In genomic region chr10:40073608-40074007, GRCm38 (mm10) we compare ENCODE assay signal across 18 mouse cellular contexts. TPM values are rescaled to one million over a fixed set of nuclear protein-coding genes. Genes with fewer than 3 reads are reported as not detected.
DNase-seq lines count a peak whose midpoint lies in the region; ATAC-seq and TF ChIP-seq lines count a peak whose summit lies in the region.
"Had no signal": no experiment of that assay in that cellular context is flagged by ENCODE, and none has a peak within 500 bp of the region (broad histone marks: within the 10 kb centered on the region; RNA-seq: fewer than 3 reads in every experiment).

No protein-coding gene starts in this region.

- H3K36me3 ChIP-seq in lung, embryonic 14.5 days (ENCODE audit: insufficient read depth), result no peaks in the 10 kb centered on the region
- no peaks in the 10 kb centered on the region for H3K36me3 ChIP-seq in hindbrain, embryonic 13.5 days
- H3K36me3 ChIP-seq: kidney, embryonic 15.5 days; limb, embryonic 12.5 days; lung, embryonic 15.5 days; midbrain, embryonic 15.5 days had no signal

- 0 out of 2 replicates have a peak, but pooled peaks cover 4% of the 10 kb centered on the region for H3K4me1 ChIP-seq in lung, embryonic 14.5 days (ENCODE audit: insufficient read depth)
- peaks cover 4% of the 10 kb centered on the region; the same call in 1 of the 2 replicates for H3K4me1 ChIP-seq in hindbrain, embryonic 13.5 days (replicated peaks)
- H3K4me1 ChIP-seq: midbrain, embryonic 15.5 days had no signal

- no peaks in the 10 kb centered on the region for H3K27me3 ChIP-seq in lung, embryonic 14.5 days (ENCODE audit: insufficient read depth, low read length)
- H3K27me3 ChIP-seq in hindbrain, embryonic 13.5 days, result no peaks in the 10 kb centered on the region
- H3K27me3 ChIP-seq: kidney, embryonic 15.5 days; limb, embryonic 12.5 days; lung, embryonic 15.5 days; midbrain, embryonic 15.5 days had no signal

- no peak overlapping the region for H3K9ac ChIP-seq in lung, embryonic 14.5 days
- no peak overlapping the region for H3K9ac ChIP-seq in hindbrain, embryonic 13.5 days
- H3K9ac ChIP-seq: hindbrain, embryonic 14.5 days; kidney, embryonic 15.5 days; limb, embryonic 12.5 days; lung, embryonic 15.5 days; midbrain, embryonic 15.5 days had no signal

- H3K4me3 ChIP-seq in lung, embryonic 14.5 days (ENCODE audit: low read depth, low read length), result no peak overlapping the region
- H3K4me3 ChIP-seq in hindbrain, embryonic 13.5 days, result no peak overlapping the region
- H3K4me3 ChIP-seq: kidney, embryonic 15.5 days; layer of hippocampus, adult 2 months; limb, embryonic 12.5 days; lung, embryonic 15.5 days; midbrain, embryonic 15.5 days had no signal

- ATAC-seq in lung, embryonic 14.5 days (ENCODE audit: insufficient read depth), result peak; percentile 47; the same call in 1 of the 2 replicates
- peak; percentile 76 for ATAC-seq in common myeloid progenitor, adult 5-6 weeks (replicated peaks; ENCODE audit: low read depth, poor library complexity, severe bottlenecking)
- ATAC-seq in megakaryocyte-erythroid progenitor cell, adult 5-6 weeks (replicated peaks; ENCODE audit: low FRiP score, low TSS enrichment, poor library complexity, severe bottlenecking), result peak; percentile 64
- ATAC-seq in hindbrain, embryonic 13.5 days (ENCODE audit: low FRiP score), result no peak
- ATAC-seq: forebrain, embryonic 14.5 days; midbrain, embryonic 15.5 days had no signal

- no peak for TF ChIP-seq CTCF in lung, embryonic 14.5 days (IDR thresholded peaks at IDR 0.05; ENCODE audit: low read depth)

- H3K27ac ChIP-seq in lung, embryonic 14.5 days (ENCODE audit: low read depth), result no peak overlapping the region
- no peak overlapping the region for H3K27ac ChIP-seq in hindbrain, embryonic 13.5 days
- H3K27ac ChIP-seq: hindbrain, embryonic 14.5 days; kidney, embryonic 15.5 days; layer of hippocampus, adult 2 months; limb, embryonic 12.5 days; lung, embryonic 15.5 days; midbrain, embryonic 15.5 days had no signal

- WGBS in lung, embryonic 14.5 days, result 65% methylated on average over 6 of the region's 6 CpGs
- WGBS in hindbrain, embryonic 13.5 days, result 91% methylated on average over 6 of the region's 6 CpGs

- peak; percentile 46 for DNase-seq in adrenal gland, adult 2 months
- no peak for DNase-seq in adrenal gland, postnatal 10 days
- DNase-seq in lung, embryonic 14.5 days, result no peak
- no peak for DNase-seq in lung, postnatal 14 days
- no peak for DNase-seq in cerebellum, postnatal 36 days
- DNase-seq: adrenal gland, adult 8-10 months; cerebellum, adult 8-10 months; embryo, embryonic 11 days had no signal

- H3K9me3 ChIP-seq in lung, embryonic 14.5 days (ENCODE audit: low read depth, low read length), result no peaks in the 10 kb centered on the region
- H3K9me3 ChIP-seq in hindbrain, embryonic 13.5 days, result no peaks in the 10 kb centered on the region
- H3K9me3 ChIP-seq: kidney, embryonic 15.5 days; limb, embryonic 12.5 days; lung, embryonic 15.5 days; midbrain, embryonic 15.5 days had no signal

- H3K4me2 ChIP-seq in lung, embryonic 14.5 days, result no peak overlapping the region
- no peak overlapping the region for H3K4me2 ChIP-seq in hindbrain, embryonic 13.5 days
- H3K4me2 ChIP-seq: hindbrain, embryonic 14.5 days; kidney, embryonic 15.5 days; limb, embryonic 12.5 days; lung, embryonic 15.5 days; midbrain, embryonic 15.5 days had no signal

RNA-seq across cellular contexts. Expression of gene Mfsd4b1, which starts 48.5 kb away (rescaled TPM):
- total RNA-seq in adrenal gland, adult 2 months (2021), result 1 to 10 TPM; 3.0 to 3.1 TPM
- polyA plus RNA-seq in adrenal gland, adult 2 months (2012; rRNA removed), result 0.62 and 1.5 TPM in 2 replicates
- total RNA-seq in adrenal gland, postnatal 10 days (2021), result 1 to 10 TPM; 6.4 to 7.4 TPM
- not detected in 2 replicates for polyA plus RNA-seq in lung, embryonic 14.5 days (2014; fragmentation: Nextera tagmentation; extraction: Ambion mirVana)
- total RNA-seq in common myeloid progenitor, adult 5-6 weeks (2017), result not detected in 2 replicates
- total RNA-seq in megakaryocyte-erythroid progenitor cell, adult 5-6 weeks (2014; fragmentation: Nextera tagmentation), result not detected in 2 replicates
- not detected in 2 replicates for total RNA-seq in megakaryocyte-erythroid progenitor cell, adult 5-6 weeks (2017)
- polyA plus RNA-seq in hindbrain, embryonic 13.5 days (2015; fragmentation: Nextera tagmentation; extraction: Ambion mirVana), result 0.14 TPM in 2 replicates
